Mouse (Mus musculus) bone marrow, adult 2 months (tissue): ENCODE results near the gene Cep57l1. TPM values are rescaled to one million over a fixed set of nuclear protein-coding genes. Genes with fewer than 3 reads are reported as not detected.

Experiments
- H3K27ac ChIP-seq: fragments of 200-500 bp; 2 replicates; pipeline ENCODE4 v1.5.1; 2012; ENCODE audit warnings: low read depth, mild to moderate bottlenecking, control low read depth, inconsistent platforms, low read length; ENCODE audit not compliant: control insufficient read depth, poor library complexity, insufficient read depth
- H3K4me1 ChIP-seq: fragments of 200-500 bp; 2 replicates; pipeline ENCODE4 v1.6.1; 2011; ENCODE audit warnings: low read length; ENCODE audit not compliant: control insufficient read depth, insufficient read depth
- H3K4me3 ChIP-seq: fragments of 200-500 bp; replicated peaks from 2 replicates; pipeline ENCODE3; 2011; ENCODE audit warnings: mild to moderate bottlenecking, low read depth, low read length, control low read depth; ENCODE audit not compliant: control insufficient read depth
- CTCF ChIP-seq: fragments of 200-500 bp; IDR thresholded peaks from 2 replicates; pipeline ENCODE4 v1.5.1; 2011; ENCODE audit warnings: low read length, control low read depth; ENCODE audit not compliant: control insufficient read depth, insufficient read depth
- POLR2A ChIP-seq: fragments of 200-500 bp; IDR thresholded peaks from 2 replicates; pipeline ENCODE4 v1.6.1; 2011; ENCODE audit warnings: low read depth, mild to moderate bottlenecking, control low read depth, low read length, borderline replicate concordance; ENCODE audit not compliant: control insufficient read depth
- WGBS: fragments of 180-500 bp; shearing (Covaris S2); methylation state at CpG from one replicate; pipeline ENCODE4 v1.1.7; 2018; 5-methylcytosine and 5-hydroxymethylcytosine counted together
- polyA plus RNA-seq: library from polyadenylated mRNA; stranded (reverse); fragments of >200 nt; gene quantifications from 2 replicates; pipeline ENCODE4 v1.2.4, GENCODE M21; 2011; ENCODE audit warnings: low replicate concordance; ENCODE audit not compliant: missing spikeins, insufficient read depth, insufficient read length

The Cep57l1 gene
- polyA plus RNA-seq, 1 experiment, result 20.2 TPM

DNA sequence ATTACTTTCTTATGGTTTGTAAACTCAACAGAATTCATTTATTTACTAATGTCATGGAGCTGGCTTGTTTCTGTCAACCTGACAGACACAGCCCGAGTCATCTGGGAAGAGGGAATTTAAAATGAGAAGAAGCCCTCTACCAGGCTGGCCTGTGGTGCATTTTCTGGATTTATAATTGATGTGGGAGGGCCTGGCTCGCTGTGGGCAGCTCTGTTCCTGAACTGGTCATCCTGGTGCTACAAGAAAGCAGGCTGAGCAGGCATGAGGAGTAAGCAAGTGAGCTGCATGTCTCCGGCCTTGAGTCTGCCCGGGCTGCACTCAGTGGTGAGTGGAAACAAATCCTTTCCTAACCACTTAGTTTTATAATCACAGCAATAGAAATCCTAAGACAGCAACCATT, 65.7 kb downstream of the Cep57l1 start:
- TF ChIP-seq POLR2A (no peak), CTCF (no peak)
- Histone ChIP-seq H3K4me1 (no peaks in the 10 kb centered on the region), H3K27ac (no peak overlapping the region), H3K4me3 (no peak overlapping the region)
- WGBS, result 89% methylated on average over 4 of the region's 4 CpGs

DNA sequence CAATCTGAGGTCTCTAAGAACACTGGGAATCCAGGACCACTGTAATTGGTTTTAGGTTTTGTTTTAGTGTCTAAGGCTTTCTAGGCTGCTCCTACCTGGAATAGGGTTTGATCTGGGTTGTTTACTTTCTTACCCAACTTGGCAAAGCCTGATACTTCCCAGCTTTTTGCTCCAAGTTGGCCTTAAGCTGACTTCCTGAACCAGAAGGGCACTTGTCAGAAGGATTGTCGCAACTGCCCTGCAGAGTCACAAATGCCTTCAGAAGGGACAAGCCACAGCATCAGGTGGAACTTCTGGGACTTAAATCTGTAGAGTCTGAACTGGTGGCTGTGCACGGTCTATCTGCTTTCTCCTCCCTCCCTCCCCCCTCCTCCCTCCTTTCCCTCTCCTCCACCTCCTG, 69.5 kb downstream of the Cep57l1 start:
- no peak overlapping the region for H3K27ac ChIP-seq
- no peaks in the 10 kb centered on the region for H3K4me1 ChIP-seq
- 76% methylated on average over 2 of the region's 2 CpGs for WGBS
- no peak for TF ChIP-seq CTCF
- H3K4me3 ChIP-seq, result no peak overlapping the region

DNA sequence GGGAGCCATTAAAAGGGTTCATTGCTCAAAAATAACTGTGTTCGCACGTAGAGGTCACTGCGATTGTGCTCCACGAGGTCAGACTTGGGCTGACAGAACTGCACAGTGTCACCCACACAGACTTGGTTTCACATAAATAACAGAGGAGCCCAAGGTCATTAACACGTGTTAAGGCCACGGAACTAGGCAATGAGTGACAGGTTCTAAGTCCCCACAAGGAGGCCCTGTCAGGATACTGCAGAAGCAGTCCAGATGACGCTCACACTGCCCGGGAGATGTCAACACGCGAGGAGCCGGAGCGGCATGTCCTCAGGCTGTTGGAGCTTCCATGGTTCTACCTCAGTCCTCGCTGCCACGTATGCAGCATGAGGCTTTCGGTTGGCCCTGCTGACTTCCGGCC, 72.4 kb downstream of the Cep57l1 start:
- Histone ChIP-seq H3K4me1 (no peaks in the 10 kb centered on the region), H3K4me3 (no peak overlapping the region), H3K27ac (no peak overlapping the region)
- WGBS, result 96% methylated on average over 16 of the region's 16 CpGs
- TF ChIP-seq POLR2A, result peak; percentile 16; the same call in 1 of the 2 replicates
- TF ChIP-seq CTCF, result no peak

DNA sequence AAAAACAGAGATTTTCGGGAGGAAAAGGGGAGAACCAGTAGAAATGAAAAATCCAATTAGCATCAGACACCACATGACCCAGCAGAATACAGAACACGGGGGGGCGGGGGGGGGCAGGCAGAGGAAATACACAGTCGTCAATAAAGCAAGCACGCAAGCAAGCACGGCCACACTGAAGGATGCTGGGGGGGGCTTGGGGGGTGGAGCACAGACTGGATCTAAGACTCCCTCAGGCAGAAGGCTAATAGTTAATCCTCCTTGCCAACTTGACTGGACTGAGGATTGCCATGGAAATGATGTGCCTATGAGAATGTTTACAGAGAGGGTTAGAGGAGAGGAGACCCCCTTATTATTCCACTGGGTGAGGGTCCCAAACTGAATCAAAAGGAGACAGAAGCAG, 74.3 kb downstream of the Cep57l1 start:
- no peak for TF ChIP-seq POLR2A
- TF ChIP-seq CTCF, result no peak
- Histone ChIP-seq H3K4me3 (no peak overlapping the region), H3K27ac (no peak overlapping the region), H3K4me1 (no peaks in the 10 kb centered on the region; the same call in 1 of the 2 replicates)
- WGBS, result 89% methylated on average over 6 of the region's 6 CpGs

DNA sequence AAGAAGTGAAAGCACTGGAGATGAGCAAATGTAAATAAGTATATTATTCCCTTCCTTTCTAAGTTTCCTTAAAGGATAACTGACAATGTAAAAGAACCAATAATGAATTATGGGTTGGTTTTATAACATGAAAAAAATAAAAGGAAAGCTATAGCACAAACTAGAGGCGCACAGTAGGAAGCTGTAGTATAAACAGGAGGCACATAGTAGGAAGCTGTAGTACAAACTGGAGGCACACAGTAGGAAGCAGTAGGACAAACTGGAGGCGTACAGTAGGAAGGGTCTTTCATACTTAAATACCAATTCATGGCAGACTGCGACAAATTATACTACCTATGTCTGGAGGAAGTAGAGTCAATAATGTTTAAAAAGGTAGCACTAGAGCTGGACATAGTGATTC, 76.5 kb downstream of the Cep57l1 start:
- H3K27ac ChIP-seq, result no peak overlapping the region
- whole genome bisulfite sequencing, result 93% methylated on average over 3 of the region's 3 CpGs
- no peak overlapping the region for H3K4me3 ChIP-seq
- H3K4me1 ChIP-seq, result no peaks in the 10 kb centered on the region; the same call in 1 of the 2 replicates
- no peak for TF ChIP-seq CTCF
- TF ChIP-seq POLR2A, result no peak

DNA sequence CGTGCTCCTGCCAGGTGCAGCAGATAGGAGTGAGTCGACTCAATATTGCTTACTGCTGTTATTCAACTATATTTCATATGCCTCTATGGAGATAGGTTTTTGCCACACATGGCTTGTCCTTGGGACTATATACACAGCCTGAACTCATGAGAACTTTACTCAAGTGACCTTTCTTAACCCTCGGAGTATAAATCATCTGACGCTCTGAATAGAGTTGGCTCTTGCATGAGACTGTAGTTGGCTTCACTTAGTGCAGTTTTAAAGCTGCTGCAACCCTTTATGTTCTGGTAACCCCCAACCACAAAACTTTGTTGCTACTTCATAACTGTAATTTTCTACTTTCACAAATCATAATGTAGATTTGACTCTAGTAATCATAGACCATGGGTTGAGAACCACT, 77.7 kb downstream of the Cep57l1 start:
- no peak overlapping the region for H3K4me3 ChIP-seq
- WGBS, result 88% methylated on average over 4 of the region's 4 CpGs
- H3K27ac ChIP-seq, result no peak overlapping the region
- TF ChIP-seq POLR2A (no peak), CTCF (no peak)
- no peaks in the 10 kb centered on the region; the same call in 1 of the 2 replicates for H3K4me1 ChIP-seq

DNA sequence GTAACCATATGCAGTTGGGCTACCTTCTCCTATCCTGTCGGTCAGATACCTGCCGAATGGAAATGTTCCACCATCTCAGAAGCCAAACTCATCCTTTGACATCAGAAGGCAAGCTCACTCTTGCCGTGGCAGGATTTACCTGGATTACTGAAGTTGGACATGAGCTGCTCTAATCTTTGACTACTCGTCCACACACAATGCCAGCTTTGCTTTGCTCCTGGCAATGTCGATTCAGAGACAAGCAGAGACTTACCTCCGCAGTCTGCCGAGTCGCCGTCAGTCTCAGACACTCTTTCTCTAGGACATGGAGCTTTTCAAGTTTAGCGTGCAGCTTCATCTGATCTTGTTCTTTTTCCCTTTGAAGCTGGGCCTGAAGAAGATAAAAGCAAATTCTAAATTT, 78.9 kb downstream of the Cep57l1 start:
- Histone ChIP-seq H3K4me1 (no peaks in the 10 kb centered on the region; the same call in 1 of the 2 replicates), H3K4me3 (no peak overlapping the region), H3K27ac (no peak overlapping the region)
- 89% methylated on average over 10 of the region's 10 CpGs for WGBS
- TF ChIP-seq CTCF (no peak), POLR2A (no peak)

DNA sequence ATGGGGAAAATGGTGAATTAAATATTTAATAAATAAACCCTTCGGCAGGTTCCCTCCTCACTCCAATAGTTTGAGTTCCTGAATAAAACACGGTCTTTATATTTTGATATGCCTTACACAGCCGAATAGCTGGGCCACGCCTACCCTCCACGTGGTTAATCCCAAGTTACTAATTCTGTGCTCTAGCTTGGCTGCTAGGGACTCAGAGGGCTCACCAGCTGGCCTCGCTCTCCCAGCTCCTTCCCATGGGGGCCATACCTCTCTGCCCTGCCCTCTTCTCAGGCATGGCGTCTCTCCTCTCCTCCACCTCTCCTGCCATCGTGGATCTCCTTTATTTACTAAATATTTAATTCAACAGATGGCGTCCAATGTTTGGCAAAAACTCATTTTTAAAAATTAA, 83.5 kb downstream of the Cep57l1 start:
- no peak overlapping the region for H3K4me3 ChIP-seq
- H3K27ac ChIP-seq, result no peak overlapping the region
- WGBS, result 92% methylated on average over 9 of the region's 9 CpGs
- H3K4me1 ChIP-seq, result no peaks in the 10 kb centered on the region; the same call in 1 of the 2 replicates
- TF ChIP-seq CTCF (no peak), POLR2A (no peak)

DNA sequence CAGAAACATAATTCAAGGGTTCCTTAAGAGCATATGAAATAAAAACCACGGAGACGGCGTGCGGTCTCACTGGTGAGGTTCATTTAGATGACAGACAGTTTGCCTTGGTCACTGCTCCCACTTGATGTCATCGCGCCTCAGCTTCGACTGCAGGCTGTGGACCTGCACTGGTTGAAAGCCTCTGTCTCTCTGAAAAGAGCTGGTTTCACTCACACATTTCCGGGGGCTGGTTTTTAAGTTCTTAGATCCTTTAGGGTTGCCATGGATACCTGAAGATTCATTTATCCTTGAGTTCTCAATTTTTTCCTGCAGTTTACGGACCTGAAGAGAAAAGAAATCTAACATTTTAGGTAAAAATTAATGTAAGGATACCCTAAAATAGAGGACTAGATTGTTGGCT, 90.1 kb downstream of the Cep57l1 start:
- H3K4me3 ChIP-seq, result no peak overlapping the region
- WGBS, result 90% methylated on average over 9 of the region's 9 CpGs
- H3K4me1 ChIP-seq, result no peaks in the 10 kb centered on the region
- H3K27ac ChIP-seq, result no peak overlapping the region
- TF ChIP-seq POLR2A (no peak), CTCF (no peak)

DNA sequence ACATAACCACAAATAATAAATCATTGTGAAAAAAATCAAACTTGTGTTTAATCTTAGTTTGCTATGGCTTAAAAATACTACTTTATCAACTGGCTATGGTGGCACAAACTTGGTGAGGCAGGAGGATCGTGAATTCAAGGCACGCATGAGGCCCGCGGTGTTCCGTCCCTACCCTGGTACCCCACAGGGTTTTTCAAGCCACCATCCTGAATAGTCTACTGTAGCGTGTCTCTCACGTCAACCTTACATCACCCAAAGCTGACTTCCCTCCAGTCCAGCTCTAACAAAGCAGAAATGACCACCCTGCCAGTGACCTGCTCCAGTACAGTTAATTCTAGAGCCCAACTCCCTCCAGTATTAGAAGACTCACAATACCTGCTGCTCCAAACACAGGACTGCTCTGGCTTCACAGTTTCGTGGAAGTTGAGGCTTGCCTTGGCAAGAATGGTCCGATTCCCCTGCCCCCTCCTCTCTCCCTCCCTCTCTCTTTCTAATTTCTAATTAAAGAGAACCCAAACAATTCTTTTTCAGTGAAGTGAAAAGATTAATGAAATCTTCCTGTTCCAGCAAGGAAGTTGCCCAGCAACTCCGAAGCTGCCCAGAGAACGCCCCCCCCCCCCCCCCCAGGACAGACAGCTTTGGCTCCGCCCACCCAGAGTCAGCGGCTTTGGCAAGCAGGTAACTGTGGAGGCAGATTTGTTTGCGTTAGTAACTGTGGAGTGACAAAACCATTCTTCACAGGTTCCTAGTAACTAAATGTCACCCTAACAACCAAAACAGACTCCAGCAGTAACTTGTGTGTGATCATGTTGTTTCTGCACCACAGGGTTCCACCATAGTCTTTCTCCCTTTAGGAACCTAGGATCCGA, 93.4 kb downstream of the Cep57l1 start, which contains the start of gene Ccdc162:
Gene Ccdc162 (minus strand): TSS at position 606 of the 869 bp plus-strand sequence.
- no peaks in the 10 kb centered on the region; the same call in 1 of the 2 replicates for H3K4me1 ChIP-seq
- H3K4me3 ChIP-seq, result no peak within 1 kb of the TSS
- TF ChIP-seq CTCF (no peak), POLR2A (no peak)
- 74% methylated on average over 15 of the region's 15 CpGs for WGBS
- no peak within 1 kb of the TSS for H3K27ac ChIP-seq
